Mouse (Mus musculus) adrenal gland, postnatal 14 days (tissue): ENCODE data around the gene Opalin. TPM values are rescaled to one million over a fixed set of nuclear protein-coding genes. Genes with fewer than 3 reads are reported as not detected.

Experiments used
- DNase-seq: peaks from one replicate; pipeline ENCODE4 v3.0.0; 2021; ENCODE audit warnings: mixed read lengths
- total RNA-seq: library from RNA; stranded (reverse); gene quantifications from 2 replicates; pipeline ENCODE4 v1.2.3, GENCODE M21; 2021

Opalin gene
- total RNA-seq, 1 experiment from 2014 or later, result not detected

GRCm38 (mm10) chr19:41073746-41074455, 3.0 kb downstream of the Opalin start:
- DNase-seq, result no peak

GRCm38 (mm10) chr19:41071500-41071899, 5.4 kb downstream of the Opalin start:
- DNase-seq, result peak; percentile 92

- DNase-seq, result no peak
These were observed 22.2 kb downstream of the Opalin start for GRCm38 (mm10) chr19:41054702-41055101.

GRCm38 (mm10) chr19:41053530-41053929, 23.4 kb downstream of the Opalin start:
- DNase-seq, result peak; percentile 54

- DNase-seq, result no peak
These were observed 24.7 kb downstream of the Opalin start for GRCm38 (mm10) chr19:41052247-41052646.

- DNase-seq, result no peak
These were observed 25.2 kb downstream of the Opalin start for GRCm38 (mm10) chr19:41051714-41052113.

- no peak for DNase-seq
These were observed 28.7 kb downstream of the Opalin start for GRCm38 (mm10) chr19:41048187-41048559.

- no peak for DNase-seq
These were observed 29.3 kb downstream of the Opalin start for GRCm38 (mm10) chr19:41047437-41048186.

- DNase-seq, result no peak
These were observed 31.7 kb downstream of the Opalin start for GRCm38 (mm10) chr19:41045091-41045770.

GRCm38 (mm10) chr19:41039110-41039509, 37.8 kb downstream of the Opalin start:
- no peak for DNase-seq

- no peak for DNase-seq
These were observed 40.9 kb downstream of the Opalin start for GRCm38 (mm10) chr19:41035809-41036551.

GRCm38 (mm10) chr19:41031869-41032268, 45.0 kb downstream of the Opalin start:
- no peak for DNase-seq

GRCm38 (mm10) chr19:41031009-41031408, 45.9 kb downstream of the Opalin start:
- DNase-seq, result peak; percentile 30

- no peak for DNase-seq
These were observed 46.8 kb downstream of the Opalin start for GRCm38 (mm10) chr19:41030161-41030560.

- DNase-seq, result no peak
These were observed 47.7 kb downstream of the Opalin start, which contains the start of gene Dntt for GRCm38 (mm10) chr19:41029219-41029618. Gene Dntt (plus strand): TSS chr19:41029275.

GRCm38 (mm10) chr19:41027601-41028000, 49.3 kb downstream of the Opalin start:
- no peak for DNase-seq

GRCm38 (mm10) chr19:41027024-41027423, 49.9 kb downstream of the Opalin start:
- DNase-seq, result no peak

- no peak for DNase-seq
These were observed 50.4 kb downstream of the Opalin start for GRCm38 (mm10) chr19:41026551-41026950.

GRCm38 (mm10) chr19:41022244-41022643, 54.7 kb downstream of the Opalin start:
- DNase-seq, result no peak

GRCm38 (mm10) chr19:41020537-41020936, 56.4 kb downstream of the Opalin start:
- no peak for DNase-seq

- no peak for DNase-seq
These were observed 57.7 kb downstream of the Opalin start for GRCm38 (mm10) chr19:41019164-41019675.
